Mouse (Mus musculus) liver, embryonic 12.5 days (tissue): ENCODE results near the gene Ern1. TPM values are rescaled to one million over a fixed set of nuclear protein-coding genes. Genes with fewer than 3 reads are reported as not detected.

Source experiments
- ATAC-seq: fragments of 200-750 bp; cut with Nextera tagmentation; 2 replicates; pipeline ENCODE4 v1.8.0; 2017; ENCODE audit warnings: moderate number of reproducible peaks, mild to moderate bottlenecking, moderate library complexity
- H3K27ac ChIP-seq: fragments of 300-500 bp; sonication (generic); 2 replicates; pipeline ENCODE4 v1.5.1; 2016; ENCODE audit warnings: mild to moderate bottlenecking
- H3K27me3 ChIP-seq: fragments of 300-500 bp; sonication (generic); replicated peaks from 2 replicates; pipeline ENCODE4 v1.6.1; 2016; ENCODE audit warnings: mild to moderate bottlenecking, moderate library complexity
- H3K36me3 ChIP-seq: fragments of 300-500 bp; sonication (generic); 2 replicates; pipeline ENCODE4 v1.6.1; 2016; ENCODE audit warnings: mild to moderate bottlenecking, moderate library complexity
- H3K4me1 ChIP-seq: fragments of 300-500 bp; sonication (generic); 2 replicates; pipeline ENCODE4 v1.6.1; 2016
- H3K4me2 ChIP-seq: fragments of 300-500 bp; sonication (generic); 2 replicates; pipeline ENCODE4 v1.6.1; 2016; ENCODE audit warnings: mild to moderate bottlenecking, moderate library complexity
- H3K4me3 ChIP-seq: fragments of 300-500 bp; sonication (generic); 2 replicates; pipeline ENCODE4 v1.5.1; 2016; ENCODE audit warnings: mild to moderate bottlenecking, moderate library complexity
- H3K9ac ChIP-seq: fragments of 300-500 bp; sonication (generic); 2 replicates; pipeline ENCODE4 v1.6.1; 2016; ENCODE audit warnings: mild to moderate bottlenecking, moderate library complexity
- H3K9me3 ChIP-seq: fragments of 300-500 bp; sonication (generic); replicated peaks from 2 replicates; pipeline ENCODE4 v1.6.1; 2016; ENCODE audit warnings: mild to moderate bottlenecking, moderate library complexity
- WGBS: fragments of 180-500 bp; shearing (Covaris S2); methylation state at CpG from one replicate; pipeline ENCODE4 v1.1.7; 2016; ENCODE audit not compliant: insufficient replicate concordance; 5-methylcytosine and 5-hydroxymethylcytosine counted together
- polyA plus RNA-seq: library from polyadenylated mRNA; unstranded; fragments of >200 nt; fragmentation: Nextera tagmentation; extraction: Ambion mirVana; gene quantifications from 2 replicates; pipeline ENCODE4 v1.2.1, GENCODE M21; 2016

Gene Ern1
- polyA plus RNA-seq, 1 experiment from 2014 or later, result 6.8 TPM

- 2% methylated on average over 83 of the region's 86 CpGs for WGBS
- H3K27ac ChIP-seq, result peak overlapping the region; percentile 95
- peaks cover 43% of the 10 kb centered on the region for H3K4me1 ChIP-seq
- peak; percentile 72 for ATAC-seq
- H3K9me3 ChIP-seq, result no peaks in the 10 kb centered on the region
- peak overlapping the region; percentile 89 for H3K4me2 ChIP-seq
- H3K27me3 ChIP-seq, result no peaks in the 10 kb centered on the region
- peak overlapping the region; percentile 99 for H3K4me3 ChIP-seq
- H3K36me3 ChIP-seq, result no peaks in the 10 kb centered on the region
- H3K9ac ChIP-seq, result peak overlapping the region; percentile 98
Measured at GRCm38 (mm10) chr11:106486866-106487732, 553 bp downstream of the Ern1 start.

- peak overlapping the region; percentile 95 for H3K27ac ChIP-seq
- peaks cover 51% of the 10 kb centered on the region for H3K4me1 ChIP-seq
- no peak for ATAC-seq
- no peaks in the 10 kb centered on the region for H3K27me3 ChIP-seq
- H3K9ac ChIP-seq, result peak overlapping the region; percentile 98
- H3K9me3 ChIP-seq, result no peaks in the 10 kb centered on the region
- WGBS, result 16% methylated on average over 16 of the region's 16 CpGs
- H3K4me3 ChIP-seq, result peak overlapping the region; percentile 99
- peak overlapping the region; percentile 89 for H3K4me2 ChIP-seq
- no peaks in the 10 kb centered on the region for H3K36me3 ChIP-seq
Measured at GRCm38 (mm10) chr11:106486042-106486865, 1.4 kb downstream of the Ern1 start.

GRCm38 (mm10) chr11:106485611-106486010 is 2.0 kb downstream of the Ern1 start:
- peaks cover 57% of the 10 kb centered on the region for H3K4me1 ChIP-seq

GRCm38 (mm10) chr11:106484875-106485274 is 2.8 kb downstream of the Ern1 start:
- Histone ChIP-seq H3K9ac (no peak overlapping the region), H3K27ac (no peak overlapping the region), H3K9me3 (no peaks in the 10 kb centered on the region), H3K36me3 (no peaks in the 10 kb centered on the region), H3K4me1 (peaks cover 62% of the 10 kb centered on the region), H3K4me2 (no peak overlapping the region), H3K27me3 (no peaks in the 10 kb centered on the region), H3K4me3 (no peak overlapping the region)
- ATAC-seq, result no peak
- WGBS, result 88% methylated on average over 4 of the region's 4 CpGs

More at GRCm38 (mm10) chr11:106485611-106486010, 2.0 kb downstream of the Ern1 start:
- Histone ChIP-seq H3K27me3 (no peaks in the 10 kb centered on the region), H3K4me3 (peak overlapping the region; percentile 99), H3K9me3 (no peaks in the 10 kb centered on the region), H3K36me3 (no peaks in the 10 kb centered on the region), H3K27ac (peak overlapping the region; percentile 84), H3K9ac (peak overlapping the region; percentile 63), H3K4me2 (peak overlapping the region; percentile 89)
- ATAC-seq, result no peak
- WGBS, result 31% methylated on average over 4 of the region's 4 CpGs

DNA sequence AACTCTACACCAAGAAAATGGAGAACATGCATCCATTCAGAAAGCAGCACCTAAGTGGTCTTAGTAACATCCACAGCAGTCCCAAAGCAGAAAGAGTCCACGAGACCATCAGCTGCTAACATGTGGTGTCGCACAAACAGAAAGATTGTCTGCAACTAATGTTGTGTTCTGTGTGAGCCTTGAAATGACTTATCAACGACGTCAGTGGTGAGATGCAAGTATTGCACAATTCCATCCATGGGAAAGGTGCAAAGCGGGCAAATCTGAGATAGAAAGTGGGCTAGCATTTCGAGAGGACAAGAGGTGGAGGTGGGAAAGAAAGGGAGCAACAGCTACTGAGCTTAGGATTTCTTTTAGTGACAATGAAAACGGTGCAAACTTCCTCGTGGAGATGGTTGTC is 4.8 kb downstream of the Ern1 start:
- H3K36me3 ChIP-seq, result no peaks in the 10 kb centered on the region
- no peak for ATAC-seq
- no peak overlapping the region for H3K4me3 ChIP-seq
- H3K27me3 ChIP-seq, result no peaks in the 10 kb centered on the region
- H3K4me2 ChIP-seq, result no peak overlapping the region
- H3K27ac ChIP-seq, result no peak overlapping the region
- H3K9ac ChIP-seq, result no peak overlapping the region
- no peaks in the 10 kb centered on the region for H3K9me3 ChIP-seq
- WGBS, result 57% methylated on average over 8 of the region's 8 CpGs
- peaks cover 66% of the 10 kb centered on the region for H3K4me1 ChIP-seq

DNA sequence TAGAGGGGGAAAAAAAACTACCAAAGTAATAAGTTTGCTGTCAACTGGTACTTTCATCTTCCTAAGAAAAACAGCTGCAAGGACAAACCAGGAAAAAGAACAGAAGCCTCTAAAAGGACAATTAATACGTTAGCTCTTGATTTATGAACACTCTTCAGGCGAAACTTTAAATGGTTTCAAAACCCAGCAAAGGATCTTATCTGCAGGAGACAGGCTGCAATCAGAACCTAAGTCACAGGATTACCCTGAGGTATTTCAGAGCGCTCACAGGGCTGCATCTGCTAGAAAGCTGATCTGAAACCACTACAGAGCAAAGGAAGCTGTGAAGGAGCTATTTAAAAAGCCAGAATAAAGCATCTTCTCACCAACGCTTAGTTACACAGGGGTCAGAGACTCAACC is 6.0 kb downstream of the Ern1 start:
- Histone ChIP-seq H3K27me3 (no peaks in the 10 kb centered on the region), H3K9me3 (no peaks in the 10 kb centered on the region), H3K36me3 (no peaks in the 10 kb centered on the region), H3K4me2 (no peak overlapping the region), H3K4me1 (peaks cover 68% of the 10 kb centered on the region), H3K27ac (no peak overlapping the region), H3K4me3 (no peak overlapping the region), H3K9ac (no peak overlapping the region)
- 16% methylated on average over 4 of the region's 4 CpGs for WGBS
- no peak for ATAC-seq

- Histone ChIP-seq H3K9ac (no peak overlapping the region), H3K4me3 (no peak overlapping the region), H3K4me1 (peaks cover 60% of the 10 kb centered on the region), H3K27me3 (no peaks in the 10 kb centered on the region), H3K36me3 (no peaks in the 10 kb centered on the region), H3K27ac (no peak overlapping the region), H3K4me2 (no peak overlapping the region), H3K9me3 (no peaks in the 10 kb centered on the region)
- ATAC-seq, result no peak
- 53% methylated on average over 3 of the region's 3 CpGs for WGBS
Measured at GRCm38 (mm10) chr11:106480530-106480885, 7.1 kb downstream of the Ern1 start.

- H3K27me3 ChIP-seq, result no peaks in the 10 kb centered on the region
- H3K4me3 ChIP-seq, result no peak overlapping the region
- no peak overlapping the region for H3K4me2 ChIP-seq
- H3K4me1 ChIP-seq, result peaks cover 60% of the 10 kb centered on the region
- H3K9me3 ChIP-seq, result no peaks in the 10 kb centered on the region
- no peak overlapping the region for H3K27ac ChIP-seq
- ATAC-seq, result no peak
- WGBS, result 58% methylated on average over 9 of the region's 9 CpGs
- H3K9ac ChIP-seq, result no peak overlapping the region
- no peaks in the 10 kb centered on the region for H3K36me3 ChIP-seq
Measured at GRCm38 (mm10) chr11:106479619-106480529, 7.8 kb downstream of the Ern1 start.

DNA sequence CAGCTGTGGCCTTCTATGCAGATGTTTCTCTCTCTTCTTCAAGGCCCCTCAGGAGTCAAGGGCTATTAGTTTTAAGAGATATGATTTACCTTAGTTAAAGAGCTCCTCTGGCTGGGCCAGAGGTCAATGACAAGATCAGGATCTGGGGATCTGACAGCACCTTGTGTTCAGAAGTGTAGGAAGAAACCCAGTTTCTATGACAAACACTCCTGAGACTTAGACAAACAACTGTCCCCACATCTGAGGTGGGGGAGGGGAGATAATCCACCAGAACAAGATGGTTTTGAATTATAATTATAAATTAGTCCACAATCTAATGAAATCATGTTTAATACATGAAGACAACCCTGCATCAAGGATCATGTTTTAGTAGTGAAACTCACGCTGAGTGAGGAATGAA is 8.9 kb downstream of the Ern1 start:
- no peak overlapping the region for H3K4me3 ChIP-seq
- no peaks in the 10 kb centered on the region for H3K36me3 ChIP-seq
- no peak overlapping the region for H3K9ac ChIP-seq
- 74% methylated on average over 1 of the region's 1 CpGs for WGBS
- H3K9me3 ChIP-seq, result no peaks in the 10 kb centered on the region
- no peak for ATAC-seq
- H3K27ac ChIP-seq, result no peak overlapping the region
- no peaks in the 10 kb centered on the region for H3K27me3 ChIP-seq
- no peak overlapping the region for H3K4me2 ChIP-seq
- H3K4me1 ChIP-seq, result peaks cover 61% of the 10 kb centered on the region

DNA sequence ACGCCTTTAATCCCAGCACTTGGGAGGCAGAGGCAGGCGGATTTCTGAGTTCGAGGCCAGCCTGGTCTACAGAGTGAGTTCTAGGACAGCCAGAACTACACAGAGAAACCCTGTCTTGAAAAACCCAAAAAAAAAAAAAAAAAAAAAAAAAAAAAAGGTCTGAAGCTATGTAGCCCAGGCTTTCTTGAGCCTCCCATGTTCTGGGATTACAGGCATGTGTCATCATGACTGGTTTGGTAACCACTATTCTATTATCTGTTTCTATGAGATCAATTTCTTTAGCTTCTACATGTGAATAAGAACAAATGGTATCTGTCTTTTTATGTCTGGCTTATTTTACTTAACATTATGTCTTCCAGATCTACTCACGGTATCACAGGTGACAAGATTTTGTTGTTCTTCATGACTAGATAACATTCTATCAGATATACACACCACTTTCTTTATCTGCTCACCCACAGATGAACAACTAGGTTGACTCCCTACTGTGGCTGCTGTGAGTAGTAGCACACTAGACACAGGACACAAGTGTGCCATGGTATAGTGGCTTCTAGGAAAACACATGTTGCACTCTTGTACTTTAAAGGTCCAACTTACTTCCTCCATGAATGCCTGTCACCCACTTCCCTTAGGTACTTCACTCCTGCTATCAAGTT is 10.0 kb downstream of the Ern1 start:
- no peak overlapping the region for H3K4me2 ChIP-seq
- 63% methylated on average over 4 of the region's 4 CpGs for WGBS
- no peak overlapping the region for H3K4me3 ChIP-seq
- H3K4me1 ChIP-seq, result peaks cover 62% of the 10 kb centered on the region
- no peaks in the 10 kb centered on the region for H3K9me3 ChIP-seq
- H3K36me3 ChIP-seq, result no peaks in the 10 kb centered on the region
- H3K9ac ChIP-seq, result no peak overlapping the region
- no peaks in the 10 kb centered on the region for H3K27me3 ChIP-seq
- no peak overlapping the region for H3K27ac ChIP-seq
- 0 out of 2 replicates have a peak, but pooled peaks have one; percentile 55 for ATAC-seq

GRCm38 (mm10) chr11:106475309-106475708 is 12.3 kb downstream of the Ern1 start:
- ATAC-seq, result no peak
- peaks cover 63% of the 10 kb centered on the region for H3K4me1 ChIP-seq
- WGBS, result 17% methylated on average over 1 of the region's 1 CpGs

More at GRCm38 (mm10) chr11:106475309-106475708, 12.3 kb downstream of the Ern1 start:
- Histone ChIP-seq H3K27ac (no peak overlapping the region), H3K9ac (no peak overlapping the region), H3K4me3 (no peak overlapping the region), H3K4me2 (no peak overlapping the region), H3K9me3 (no peaks in the 10 kb centered on the region), H3K27me3 (no peaks in the 10 kb centered on the region), H3K36me3 (no peaks in the 10 kb centered on the region)
